Mouse (Mus musculus): Measurements from ENCODE around the gene Phlpp1. TPM values are rescaled to one million over a fixed set of nuclear protein-coding genes. Genes with fewer than 3 reads are reported as not detected.

Phlpp1 gene
- polyA plus RNA-seq, 1 experiment from 2014 or later, result 8.2 TPM

- H3K9ac ChIP-seq (replicated peaks), result no peak overlapping the region
- no peaks in the 10 kb centered on the region for H3K9me3 ChIP-seq
- peaks cover 25% of the 10 kb centered on the region for H3K4me1 ChIP-seq (replicated peaks)
- no peak overlapping the region for H3K4me2 ChIP-seq (replicated peaks)
- no peak overlapping the region for H3K4me3 ChIP-seq (replicated peaks)
- no peaks in the 10 kb centered on the region for H3K27me3 ChIP-seq
- no peak for ATAC-seq
- no peak overlapping the region for H3K27ac ChIP-seq
- no peaks in the 10 kb centered on the region for H3K36me3 ChIP-seq
- WGBS, result 65% methylated on average over 5 of the region's 5 CpGs
Observed at GRCm38 (mm10) chr1:106169741-106170265, 1.7 kb upstream of the Phlpp1 start.

GRCm38 (mm10) chr1:106172301-106172930 is 864 bp downstream of the Phlpp1 start:
- Histone ChIP-seq H3K4me3 (replicated peaks) (peak overlapping the region; percentile 97), H3K27ac (peak overlapping the region; percentile 97), H3K9me3 (no peaks in the 10 kb centered on the region), H3K4me1 (replicated peaks) (peaks cover 45% of the 10 kb centered on the region), H3K36me3 (no peaks in the 10 kb centered on the region), H3K27me3 (no peaks in the 10 kb centered on the region), H3K9ac (replicated peaks) (peak overlapping the region; percentile 97), H3K4me2 (replicated peaks) (peak overlapping the region; percentile 71)
- peak; percentile 31 for ATAC-seq
- WGBS, result 1% methylated on average over 45 of the region's 77 CpGs

GRCm38 (mm10) chr1:106172931-106173371 is 1.4 kb downstream of the Phlpp1 start:
- H3K9ac ChIP-seq (replicated peaks), result peak overlapping the region; percentile 97
- no peaks in the 10 kb centered on the region for H3K9me3 ChIP-seq
- no peaks in the 10 kb centered on the region for H3K36me3 ChIP-seq
- H3K4me1 ChIP-seq (replicated peaks), result peaks cover 50% of the 10 kb centered on the region
- H3K4me3 ChIP-seq (replicated peaks), result peak overlapping the region; percentile 97
- H3K27ac ChIP-seq, result peak overlapping the region; percentile 97
- H3K4me2 ChIP-seq (replicated peaks), result peak overlapping the region; percentile 71
- under 1% methylated on average over 47 of the region's 47 CpGs for WGBS
- no peaks in the 10 kb centered on the region for H3K27me3 ChIP-seq
- ATAC-seq, result peak; percentile 2; the same call in 1 of the 2 replicates

GRCm38 (mm10) chr1:106173621-106174156 is 2.1 kb downstream of the Phlpp1 start:
- WGBS, result 26% methylated on average over 9 of the region's 9 CpGs
- no peaks in the 10 kb centered on the region for H3K36me3 ChIP-seq
- H3K27ac ChIP-seq, result no peak overlapping the region

GRCm38 (mm10) chr1:106174598-106174997 is 3.0 kb downstream of the Phlpp1 start:
- peak overlapping the region; percentile 97 for H3K4me3 ChIP-seq (replicated peaks)
- H3K4me1 ChIP-seq (replicated peaks), result peaks cover 57% of the 10 kb centered on the region
- peak overlapping the region; percentile 71 for H3K4me2 ChIP-seq (replicated peaks)
- no peak overlapping the region for H3K27ac ChIP-seq
- ATAC-seq, result no peak
- no peaks in the 10 kb centered on the region for H3K36me3 ChIP-seq
- H3K9ac ChIP-seq (replicated peaks), result peak overlapping the region; percentile 63
- no peaks in the 10 kb centered on the region for H3K9me3 ChIP-seq
- H3K27me3 ChIP-seq, result no peaks in the 10 kb centered on the region

More at GRCm38 (mm10) chr1:106173621-106174156, 2.1 kb downstream of the Phlpp1 start:
- H3K9me3 ChIP-seq, result no peaks in the 10 kb centered on the region
- no peak for ATAC-seq
- H3K27me3 ChIP-seq, result no peaks in the 10 kb centered on the region
- H3K9ac ChIP-seq (replicated peaks), result peak overlapping the region; percentile 97
- H3K4me3 ChIP-seq (replicated peaks), result peak overlapping the region; percentile 97
- peaks cover 54% of the 10 kb centered on the region for H3K4me1 ChIP-seq (replicated peaks)
- H3K4me2 ChIP-seq (replicated peaks), result peak overlapping the region; percentile 71

- no peak for ATAC-seq
- H3K9ac ChIP-seq (replicated peaks), result peak overlapping the region; percentile 63; the same call in 1 of the 2 replicates
- peak overlapping the region; percentile 54 for H3K4me2 ChIP-seq (replicated peaks)
- WGBS, result 48% methylated on average over 3 of the region's 3 CpGs
- no peaks in the 10 kb centered on the region for H3K9me3 ChIP-seq
- no peaks in the 10 kb centered on the region for H3K36me3 ChIP-seq
- peak overlapping the region; percentile 35 for H3K4me3 ChIP-seq (replicated peaks)
- no peaks in the 10 kb centered on the region for H3K27me3 ChIP-seq
- no peak overlapping the region for H3K27ac ChIP-seq
- H3K4me1 ChIP-seq (replicated peaks), result peaks cover 58% of the 10 kb centered on the region
Observed at GRCm38 (mm10) chr1:106175360-106175759, 3.8 kb downstream of the Phlpp1 start.

DNA sequence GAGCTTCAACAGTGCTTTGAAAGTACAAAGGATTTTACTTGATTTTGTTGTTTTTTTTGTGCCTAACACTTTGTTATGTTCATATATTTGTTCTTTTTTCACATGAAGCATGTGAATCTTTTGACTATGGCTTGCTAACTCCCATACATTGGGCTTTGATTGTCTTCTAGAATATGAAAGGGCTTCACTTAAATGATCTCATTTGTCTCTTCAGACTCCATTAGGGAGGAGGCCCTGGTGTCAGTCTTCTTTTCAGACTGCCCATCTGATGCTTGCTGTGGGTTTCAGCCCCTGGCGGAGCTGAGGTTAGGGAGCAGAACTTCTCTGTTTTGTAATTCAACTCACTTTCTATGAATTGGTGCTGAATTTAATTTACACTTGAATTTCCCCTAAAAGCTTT is 5.2 kb downstream of the Phlpp1 start:
- Histone ChIP-seq H3K4me3 (replicated peaks) (0 out of 2 replicates have a peak overlapping the region, but pooled peaks have one; percentile 15), H3K4me2 (replicated peaks) (0 out of 2 replicates have a peak overlapping the region, but pooled peaks have one; percentile 20), H3K27ac (no peak overlapping the region), H3K27me3 (no peaks in the 10 kb centered on the region), H3K36me3 (no peaks in the 10 kb centered on the region), H3K9ac (replicated peaks) (no peak overlapping the region), H3K9me3 (no peaks in the 10 kb centered on the region), H3K4me1 (replicated peaks) (peaks cover 53% of the 10 kb centered on the region)
- ATAC-seq, result no peak
- 7% methylated on average over 1 of the region's 1 CpGs for WGBS

DNA sequence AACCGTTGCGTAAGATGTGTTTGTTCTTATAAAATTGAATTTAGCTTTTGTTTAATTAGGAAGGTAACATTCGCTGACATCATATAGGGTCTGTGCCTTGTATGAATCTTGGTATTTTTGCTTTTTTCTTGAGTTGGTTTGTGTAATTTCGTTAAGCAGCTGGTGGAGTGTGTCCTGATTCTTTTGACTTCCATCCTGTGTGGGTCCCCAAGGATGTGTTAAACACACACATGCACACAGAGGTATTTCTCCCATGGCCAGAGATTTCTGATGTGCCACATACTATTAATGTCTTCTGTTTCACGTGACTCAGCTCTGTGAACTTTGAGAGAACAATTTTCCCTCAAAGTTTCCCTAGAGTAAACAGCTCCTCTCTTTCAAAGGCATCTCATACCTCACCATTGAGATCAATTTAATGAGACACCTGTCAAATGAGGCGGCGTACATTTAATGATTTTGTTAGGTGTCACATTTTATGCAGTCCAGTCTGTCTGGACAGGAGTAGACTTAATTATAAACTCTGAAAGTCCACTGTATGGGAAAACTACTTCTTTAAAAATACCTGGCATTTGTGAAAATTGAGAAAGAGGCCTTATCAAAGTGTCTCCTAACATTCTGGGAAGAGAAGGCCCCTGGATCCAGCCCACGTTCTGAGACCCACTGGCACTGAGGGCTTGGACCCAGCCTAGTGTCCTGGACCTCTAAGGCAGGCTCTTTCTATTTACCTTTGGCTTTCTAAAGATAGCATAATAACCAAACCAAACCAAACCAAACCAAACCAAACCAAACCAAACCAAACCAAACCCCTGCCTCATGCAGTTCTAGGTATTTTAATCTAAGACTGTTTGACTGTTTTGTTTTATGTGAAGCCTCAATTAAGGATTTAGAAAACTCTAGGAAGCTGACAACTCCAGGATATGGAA is 6.6 kb downstream of the Phlpp1 start:
- 0 out of 2 replicates have a peak overlapping the region, but pooled peaks have one; percentile 3 for H3K4me2 ChIP-seq (replicated peaks)
- no peaks in the 10 kb centered on the region for H3K9me3 ChIP-seq
- ATAC-seq, result peak; percentile 31
- WGBS, result 64% methylated on average over 8 of the region's 8 CpGs
- no peak overlapping the region for H3K4me3 ChIP-seq (replicated peaks)
- 0 out of 2 replicates have a peak overlapping the region, but pooled peaks have one; percentile 5 for H3K27ac ChIP-seq
- H3K9ac ChIP-seq (replicated peaks), result no peak overlapping the region
- H3K4me1 ChIP-seq (replicated peaks), result peaks cover 52% of the 10 kb centered on the region
- no peaks in the 10 kb centered on the region for H3K36me3 ChIP-seq
- H3K27me3 ChIP-seq, result no peaks in the 10 kb centered on the region

DNA sequence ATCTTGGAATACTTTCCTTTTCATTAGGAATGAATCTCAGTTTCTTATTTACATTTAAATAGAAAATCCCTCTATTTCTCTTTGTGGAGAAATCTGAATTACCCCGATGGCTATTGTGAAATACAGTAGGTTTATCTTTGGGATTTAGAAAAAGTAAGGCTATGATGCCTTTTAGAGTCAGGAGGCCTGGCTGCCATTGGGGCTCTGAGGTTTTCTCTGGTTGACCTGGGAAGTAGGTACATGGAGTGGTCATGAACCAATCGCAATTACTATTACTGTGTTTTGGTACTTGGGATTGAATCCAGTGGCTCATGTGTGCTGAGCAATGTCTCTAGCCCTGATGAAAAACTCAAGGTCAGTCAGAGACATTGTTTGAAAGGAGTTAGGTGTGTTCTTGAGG is 12.1 kb downstream of the Phlpp1 start:
- no peak overlapping the region for H3K4me2 ChIP-seq (replicated peaks)
- no peak overlapping the region for H3K4me3 ChIP-seq (replicated peaks)
- H3K27me3 ChIP-seq, result no peaks in the 10 kb centered on the region
- no peak for ATAC-seq
- WGBS, result 85% methylated on average over 2 of the region's 2 CpGs
- H3K9ac ChIP-seq (replicated peaks), result no peak overlapping the region
- H3K4me1 ChIP-seq (replicated peaks), result peaks cover 20% of the 10 kb centered on the region
- H3K9me3 ChIP-seq, result no peaks in the 10 kb centered on the region
- H3K27ac ChIP-seq, result no peak overlapping the region
- no peaks in the 10 kb centered on the region for H3K36me3 ChIP-seq

DNA sequence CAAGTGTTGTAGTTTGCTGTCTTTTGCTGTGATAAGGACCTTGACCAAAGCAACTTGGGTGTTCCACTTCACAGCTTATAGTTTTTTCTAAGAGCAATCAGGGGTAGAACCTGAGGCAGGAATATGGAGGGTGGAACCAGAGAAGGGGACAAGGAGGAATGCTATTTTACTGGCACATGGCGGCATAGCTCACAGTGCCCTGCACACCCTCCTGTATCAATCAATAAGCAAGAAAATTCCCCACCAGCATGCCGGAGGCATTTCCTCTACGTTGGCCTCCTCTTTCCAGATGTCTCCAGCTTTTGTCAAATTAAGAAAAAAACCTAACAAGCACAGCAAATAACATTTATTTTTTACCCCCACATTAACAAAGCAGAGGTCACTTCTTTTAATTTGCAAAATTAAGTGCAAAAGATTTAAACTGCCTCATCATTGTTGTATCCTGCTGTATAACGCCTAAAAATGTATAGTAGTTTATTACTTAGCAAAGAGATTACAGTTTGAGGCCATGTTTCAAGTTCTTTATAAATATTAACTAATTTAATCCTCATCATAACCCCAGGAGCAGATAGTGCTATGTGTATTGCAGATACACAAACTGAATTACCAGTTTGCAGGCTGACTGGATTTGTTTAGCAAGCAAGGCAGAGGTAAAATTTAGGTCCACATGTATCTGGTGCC is 13.4 kb downstream of the Phlpp1 start:
- ATAC-seq, result no peak
- Histone ChIP-seq H3K4me2 (replicated peaks) (no peak overlapping the region), H3K4me3 (replicated peaks) (no peak overlapping the region), H3K4me1 (replicated peaks) (peaks cover 16% of the 10 kb centered on the region), H3K27ac (no peak overlapping the region), H3K9me3 (no peaks in the 10 kb centered on the region), H3K36me3 (no peaks in the 10 kb centered on the region), H3K9ac (replicated peaks) (no peak overlapping the region), H3K27me3 (no peaks in the 10 kb centered on the region)
- WGBS, result 80% methylated on average over 4 of the region's 4 CpGs

DNA sequence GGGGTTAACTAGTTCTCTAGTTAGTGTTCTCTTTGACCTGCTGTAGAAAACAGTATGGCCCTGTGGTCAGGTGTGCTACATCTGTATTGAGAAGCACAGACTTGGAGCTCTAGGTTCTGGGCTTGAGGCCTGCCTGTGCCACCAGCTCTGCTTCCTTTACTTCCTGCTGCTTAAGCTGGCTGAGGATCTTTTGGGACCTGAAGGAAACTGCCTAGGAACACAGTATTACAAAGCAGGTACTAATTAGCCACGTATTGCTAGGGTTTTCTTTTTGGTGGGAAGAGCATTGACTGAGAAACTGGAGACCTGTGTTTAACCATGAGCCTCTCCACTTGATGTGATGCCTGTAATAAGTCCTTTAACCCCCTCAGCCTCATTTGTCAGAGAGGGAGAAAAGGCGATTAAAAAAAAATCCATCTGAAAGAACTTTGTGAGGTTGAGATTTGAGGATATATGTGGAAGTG is 13.9 kb downstream of the Phlpp1 start:
- Histone ChIP-seq H3K27me3 (no peaks in the 10 kb centered on the region), H3K4me1 (replicated peaks) (peaks cover 16% of the 10 kb centered on the region), H3K4me2 (replicated peaks) (no peak overlapping the region), H3K27ac (no peak overlapping the region), H3K9ac (replicated peaks) (no peak overlapping the region), H3K4me3 (replicated peaks) (no peak overlapping the region), H3K9me3 (no peaks in the 10 kb centered on the region), H3K36me3 (no peaks in the 10 kb centered on the region)
- 50% methylated on average over 2 of the region's 2 CpGs for WGBS
- no peak for ATAC-seq

All from midbrain, embryonic 13.5 days (tissue).